Mouse (Mus musculus): ENCODE results near the gene Prep. TPM values are rescaled to one million over a fixed set of nuclear protein-coding genes. Genes with fewer than 3 reads are reported as not detected.
"Not testable (repeated sequence)": the region's sequence is repeated elsewhere in the genome, so short reads cannot be mapped to it uniquely, and the experiment has no call there.

Gene Prep
- polyA plus RNA-seq, 1 experiment from 2014 or later = 26.7 TPM

- no peaks in the 10 kb centered on the region for H3K4me1 ChIP-seq (ENCODE audit: insufficient read depth, low read length)
- H3K4me3 ChIP-seq (ENCODE audit: low read length) = no peak overlapping the region
- no peaks in the 10 kb centered on the region for H3K9me3 ChIP-seq (ENCODE audit: low read length)
- H3K9ac ChIP-seq (replicated peaks; ENCODE audit: low read length) = no peak overlapping the region
- H3K4me2 ChIP-seq (replicated peaks; ENCODE audit: low read depth, low read length) = no peak overlapping the region
- H3K36me3 ChIP-seq (ENCODE audit: insufficient read depth, low read length) = peaks cover 52% of the 10 kb centered on the region
- no peaks in the 10 kb centered on the region for H3K27me3 ChIP-seq (ENCODE audit: insufficient read depth, low read length)
- no peak overlapping the region for H3K27ac ChIP-seq (ENCODE audit: low read length)
- WGBS = 76% methylated on average over 5 of the region's 5 CpGs
- ATAC-seq (ENCODE audit: low FRiP score, low TSS enrichment) = no peak
Measured at GRCm38 (mm10) chr10:45151137-45151536, 84.1 kb downstream of the Prep start.

GRCm38 (mm10) chr10:45151771-45152692 is 85.0 kb downstream of the Prep start:
- Histone ChIP-seq H3K9ac (replicated peaks; ENCODE audit: low read length) (no peak overlapping the region), H3K4me1 (ENCODE audit: insufficient read depth, low read length) (no peaks in the 10 kb centered on the region), H3K4me3 (ENCODE audit: low read length) (no peak overlapping the region), H3K27ac (ENCODE audit: low read length) (no peak overlapping the region), H3K9me3 (ENCODE audit: low read length) (no peaks in the 10 kb centered on the region), H3K4me2 (replicated peaks; ENCODE audit: low read depth, low read length) (no peak overlapping the region), H3K27me3 (ENCODE audit: insufficient read depth, low read length) (no peaks in the 10 kb centered on the region), H3K36me3 (ENCODE audit: insufficient read depth, low read length) (peaks cover 56% of the 10 kb centered on the region)
- ATAC-seq (ENCODE audit: low FRiP score, low TSS enrichment) = no peak
- 89% methylated on average over 12 of the region's 12 CpGs for WGBS

GRCm38 (mm10) chr10:45154557-45155060 is 87.6 kb downstream of the Prep start:
- WGBS = 87% methylated on average over 14 of the region's 14 CpGs
- H3K9me3 ChIP-seq (ENCODE audit: low read length) = no peaks in the 10 kb centered on the region
- no peak overlapping the region for H3K4me2 ChIP-seq (replicated peaks; ENCODE audit: low read depth, low read length)
- H3K36me3 ChIP-seq (ENCODE audit: insufficient read depth, low read length) = peaks cover 69% of the 10 kb centered on the region
- no peak for ATAC-seq (ENCODE audit: low FRiP score, low TSS enrichment)
- H3K4me3 ChIP-seq (ENCODE audit: low read length) = no peak overlapping the region
- no peak overlapping the region for H3K9ac ChIP-seq (replicated peaks; ENCODE audit: low read length)
- no peaks in the 10 kb centered on the region for H3K27me3 ChIP-seq (ENCODE audit: insufficient read depth, low read length)
- H3K4me1 ChIP-seq (ENCODE audit: insufficient read depth, low read length) = no peaks in the 10 kb centered on the region
- H3K27ac ChIP-seq (ENCODE audit: low read length) = no peak overlapping the region

GRCm38 (mm10) chr10:45165851-45166250 is 98.8 kb downstream of the Prep start:
- Histone ChIP-seq H3K36me3 (ENCODE audit: insufficient read depth, low read length) (no peaks in the 10 kb centered on the region), H3K4me3 (ENCODE audit: low read length) (no peak overlapping the region), H3K4me2 (replicated peaks; ENCODE audit: low read depth, low read length) (no peak overlapping the region), H3K4me1 (ENCODE audit: insufficient read depth, low read length) (no peaks in the 10 kb centered on the region), H3K27ac (ENCODE audit: low read length) (no peak overlapping the region), H3K9me3 (ENCODE audit: low read length) (no peaks in the 10 kb centered on the region), H3K9ac (replicated peaks; ENCODE audit: low read length) (no peak overlapping the region), H3K27me3 (ENCODE audit: insufficient read depth, low read length) (no peaks in the 10 kb centered on the region)
- WGBS = 81% methylated on average over 8 of the region's 8 CpGs
- ATAC-seq (ENCODE audit: low FRiP score, low TSS enrichment) = no peak

- Histone ChIP-seq H3K4me3 (ENCODE audit: low read length) (no peak overlapping the region), H3K36me3 (ENCODE audit: insufficient read depth, low read length) (no peaks in the 10 kb centered on the region), H3K4me2 (replicated peaks; ENCODE audit: low read depth, low read length) (no peak overlapping the region), H3K9me3 (ENCODE audit: low read length) (0 out of 2 replicates have a peak, but pooled peaks cover 6% of the 10 kb centered on the region), H3K4me1 (ENCODE audit: insufficient read depth, low read length) (no peaks in the 10 kb centered on the region), H3K27me3 (ENCODE audit: insufficient read depth, low read length) (no peaks in the 10 kb centered on the region), H3K27ac (ENCODE audit: low read length) (no peak overlapping the region), H3K9ac (replicated peaks; ENCODE audit: low read length) (no peak overlapping the region)
- WGBS = 54% methylated on average over 8 of the region's 8 CpGs
- 0 out of 2 replicates have a peak, but pooled peaks have one; percentile 49 for ATAC-seq (ENCODE audit: low FRiP score, low TSS enrichment)
Measured at GRCm38 (mm10) chr10:45173927-45174326, 106.9 kb downstream of the Prep start.

GRCm38 (mm10) chr10:45174345-45174744 is 107.3 kb downstream of the Prep start:
- Histone ChIP-seq H3K9me3 (ENCODE audit: low read length) (0 out of 2 replicates have a peak, but pooled peaks cover 6% of the 10 kb centered on the region), H3K4me1 (ENCODE audit: insufficient read depth, low read length) (no peaks in the 10 kb centered on the region), H3K4me3 (ENCODE audit: low read length) (no peak overlapping the region), H3K9ac (replicated peaks; ENCODE audit: low read length) (no peak overlapping the region), H3K4me2 (replicated peaks; ENCODE audit: low read depth, low read length) (no peak overlapping the region), H3K27ac (ENCODE audit: low read length) (no peak overlapping the region), H3K36me3 (ENCODE audit: insufficient read depth, low read length) (no peaks in the 10 kb centered on the region), H3K27me3 (ENCODE audit: insufficient read depth, low read length) (no peaks in the 10 kb centered on the region)
- WGBS = 41% methylated on average over 3 of the region's 3 CpGs
- ATAC-seq (ENCODE audit: low FRiP score, low TSS enrichment) = no peak

GRCm38 (mm10) chr10:45177798-45178197 is 110.8 kb downstream of the Prep start, which contains the start of gene Popdc3:
Gene Popdc3, plus strand, starts transcription at chr10:45178098.
- H3K36me3 ChIP-seq (ENCODE audit: insufficient read depth, low read length); H3K9me3 ChIP-seq (ENCODE audit: low read length); ATAC-seq (ENCODE audit: low FRiP score, low TSS enrichment); H3K4me3 ChIP-seq (ENCODE audit: low read length); H3K27me3 ChIP-seq (ENCODE audit: insufficient read depth, low read length); H3K4me2 ChIP-seq (replicated peaks; ENCODE audit: low read depth, low read length); H3K9ac ChIP-seq (replicated peaks; ENCODE audit: low read length); H3K4me1 ChIP-seq (ENCODE audit: insufficient read depth, low read length); H3K27ac ChIP-seq (ENCODE audit: low read length): not testable (repeated sequence)
- WGBS = no CpG with 5 or more reads among the region's 5 CpGs

GRCm38 (mm10) chr10:45180677-45181326 is 113.8 kb downstream of the Prep start:
- H3K9me3 ChIP-seq (ENCODE audit: low read length) = 0 out of 2 replicates have a peak, but pooled peaks cover 1% of the 10 kb centered on the region
- no peak for ATAC-seq (ENCODE audit: low FRiP score, low TSS enrichment)
- no peak overlapping the region for H3K4me3 ChIP-seq (ENCODE audit: low read length)
- H3K36me3 ChIP-seq (ENCODE audit: insufficient read depth, low read length) = no peaks in the 10 kb centered on the region
- no peak overlapping the region for H3K4me2 ChIP-seq (replicated peaks; ENCODE audit: low read depth, low read length)
- no peak overlapping the region for H3K9ac ChIP-seq (replicated peaks; ENCODE audit: low read length)
- H3K27ac ChIP-seq (ENCODE audit: low read length) = no peak overlapping the region
- H3K27me3 ChIP-seq (ENCODE audit: insufficient read depth, low read length) = no peaks in the 10 kb centered on the region
- 96% methylated on average over 4 of the region's 4 CpGs for WGBS
- H3K4me1 ChIP-seq (ENCODE audit: insufficient read depth, low read length) = no peaks in the 10 kb centered on the region

GRCm38 (mm10) chr10:45181344-45181743 is 114.3 kb downstream of the Prep start:
- no peak overlapping the region for H3K9ac ChIP-seq (replicated peaks; ENCODE audit: low read length)
- no peak overlapping the region for H3K27ac ChIP-seq (ENCODE audit: low read length)
- no peaks in the 10 kb centered on the region for H3K4me1 ChIP-seq (ENCODE audit: insufficient read depth, low read length)
- no peaks in the 10 kb centered on the region for H3K36me3 ChIP-seq (ENCODE audit: insufficient read depth, low read length)
- ATAC-seq (ENCODE audit: low FRiP score, low TSS enrichment) = no peak
- H3K27me3 ChIP-seq (ENCODE audit: insufficient read depth, low read length) = no peaks in the 10 kb centered on the region
- H3K4me2 ChIP-seq (replicated peaks; ENCODE audit: low read depth, low read length) = no peak overlapping the region
- 89% methylated on average over 3 of the region's 3 CpGs for WGBS
- no peak overlapping the region for H3K4me3 ChIP-seq (ENCODE audit: low read length)
- H3K9me3 ChIP-seq (ENCODE audit: low read length) = no peaks in the 10 kb centered on the region

All from kidney, embryonic 16.5 days (tissue).